Mouse (Mus musculus) neural tube, embryonic 11.5 days (tissue): ENCODE measurements around the gene Ssh1. TPM values are rescaled to one million over a fixed set of nuclear protein-coding genes. Genes with fewer than 3 reads are reported as not detected.

ENCODE experiments used
- ATAC-seq: fragments of 200-750 bp; cut with Nextera tagmentation; 2 replicates; pipeline ENCODE4 v1.8.0; 2017; ENCODE audit warnings: moderate number of reproducible peaks, mild to moderate bottlenecking, moderate TSS enrichment, moderate library complexity; ENCODE audit not compliant: insufficient read depth, low FRiP score, low TSS enrichment
- DNase-seq: peaks from one replicate; pipeline ENCODE4 v3.0.0-alpha.2; 2015; ENCODE audit warnings: low spot score
- H3K27ac ChIP-seq: fragments of 300-500 bp; sonication (generic); 2 replicates; pipeline ENCODE4 v1.5.1; 2014; ENCODE audit warnings: low read depth, mild to moderate bottlenecking, low read length
- H3K27me3 ChIP-seq: fragments of 300-500 bp; sonication (generic); 2 replicates; pipeline ENCODE4 v1.6.1; 2014; ENCODE audit warnings: mild to moderate bottlenecking, low read length, mixed read lengths; ENCODE audit not compliant: control insufficient read depth, insufficient read depth
- H3K36me3 ChIP-seq: fragments of 300-500 bp; sonication (generic); 2 replicates; pipeline ENCODE4 v1.6.1; 2014; ENCODE audit warnings: mild to moderate bottlenecking, low read length, moderate library complexity, mixed read lengths; ENCODE audit not compliant: control insufficient read depth, insufficient read depth
- H3K4me1 ChIP-seq: fragments of 300-500 bp; sonication (generic); 2 replicates; pipeline ENCODE4 v1.6.1; 2014; ENCODE audit warnings: low read length, mixed read lengths; ENCODE audit not compliant: control insufficient read depth, insufficient read depth
- H3K4me2 ChIP-seq: fragments of 300-500 bp; sonication (generic); 2 replicates; pipeline ENCODE4 v1.6.1; 2014; ENCODE audit warnings: low read depth, mild to moderate bottlenecking, moderate library complexity
- H3K4me3 ChIP-seq: fragments of 300-500 bp; sonication (generic); 2 replicates; pipeline ENCODE4 v1.5.1; 2014; ENCODE audit warnings: low read depth, low read length
- H3K9ac ChIP-seq: fragments of 300-500 bp; sonication (generic); 2 replicates; pipeline ENCODE4 v1.6.1; 2014; ENCODE audit warnings: mild to moderate bottlenecking, low read length
- H3K9me3 ChIP-seq: fragments of 300-500 bp; sonication (generic); 2 replicates; pipeline ENCODE4 v1.6.1; 2016; ENCODE audit warnings: low read length; ENCODE audit not compliant: control insufficient read depth
- WGBS: fragments of 180-500 bp; shearing (Covaris S2); extraction: QIAGEN DNeasy Blood & Tissue Kit; methylation state at CpG from one replicate; pipeline ENCODE4 v1.1.7; 2014; 5-methylcytosine and 5-hydroxymethylcytosine counted together
- polyA plus RNA-seq: library from polyadenylated mRNA; unstranded; fragments of >200 nt; fragmentation: Nextera tagmentation; extraction: Ambion mirVana; gene quantifications from 2 replicates; pipeline ENCODE4 v1.2.1, GENCODE M21; 2014

Gene Ssh1
- polyA plus RNA-seq, 1 experiment from 2014 or later: 24.5 TPM

DNA sequence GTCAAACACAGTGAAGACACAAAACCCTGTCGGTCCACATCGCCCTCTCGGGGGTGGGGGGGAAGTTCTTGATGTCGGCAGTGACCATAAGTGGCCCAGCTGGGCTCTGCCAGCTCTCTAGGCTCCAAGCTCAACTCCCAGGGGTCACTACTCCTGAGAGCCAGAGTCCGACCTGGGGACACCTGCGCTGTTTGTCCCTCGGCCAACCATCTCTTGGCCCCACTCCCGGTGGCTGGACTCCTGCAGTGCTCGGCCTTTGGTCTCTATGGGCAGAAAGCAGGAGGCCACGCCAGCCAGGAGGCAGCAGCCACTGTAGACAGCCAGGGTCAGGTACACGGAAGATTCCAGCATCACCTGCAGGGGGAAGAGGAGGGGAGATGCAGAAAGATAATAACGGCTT lies 34.4 kb upstream of the Ssh1 start:
- no peak for ATAC-seq
- Histone ChIP-seq H3K27ac (no peak overlapping the region), H3K4me3 (no peak overlapping the region), H3K4me1 (no peaks in the 10 kb centered on the region; the same call in 1 of the 2 replicates), H3K36me3 (no peaks in the 10 kb centered on the region; the same call in 1 of the 2 replicates), H3K27me3 (no peaks in the 10 kb centered on the region), H3K9me3 (no peaks in the 10 kb centered on the region), H3K9ac (no peak overlapping the region), H3K4me2 (no peak overlapping the region)
- WGBS: 87% methylated on average over 12 of the region's 12 CpGs
- no peak for DNase-seq

DNA sequence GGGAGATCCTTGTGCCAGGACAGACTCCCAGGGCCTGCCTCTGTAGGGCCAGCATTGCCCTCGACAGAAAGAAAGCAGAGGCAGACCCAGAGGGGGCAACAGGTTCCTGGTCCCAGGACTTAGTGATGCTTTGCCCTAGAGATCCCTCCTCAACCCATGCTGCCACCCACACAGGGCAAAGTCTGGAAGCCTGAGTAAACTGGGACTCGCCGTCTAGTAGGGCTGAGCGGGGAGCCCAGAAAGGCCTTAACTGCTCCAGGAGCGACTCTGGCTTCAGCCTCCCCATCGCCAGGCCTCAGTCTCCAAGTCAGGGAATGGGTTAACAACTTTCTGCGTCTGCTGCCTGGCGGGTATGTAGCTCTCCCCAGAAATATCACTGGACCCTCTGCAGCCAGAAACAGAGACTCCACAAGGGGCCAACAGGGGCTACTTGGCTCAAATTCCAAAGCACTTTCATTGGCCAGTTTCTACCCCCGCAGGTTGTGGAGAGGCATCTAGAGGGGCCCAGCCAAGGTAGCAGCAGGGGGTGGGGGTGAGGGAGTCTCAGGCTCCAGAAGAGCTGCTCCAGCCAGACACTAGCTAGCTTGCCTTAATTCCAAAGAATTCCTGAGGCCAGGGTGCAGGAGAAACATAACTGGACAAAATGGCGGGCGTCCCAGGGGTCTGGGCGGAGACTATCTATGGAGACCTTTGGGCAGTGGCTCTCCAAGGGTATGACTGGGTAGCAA lies 33.7 kb upstream of the Ssh1 start:
- no peak for DNase-seq
- no peaks in the 10 kb centered on the region for H3K27me3 ChIP-seq
- no peaks in the 10 kb centered on the region; the same call in 1 of the 2 replicates for H3K36me3 ChIP-seq
- no peak overlapping the region for H3K9ac ChIP-seq
- H3K4me1 ChIP-seq: no peaks in the 10 kb centered on the region; the same call in 1 of the 2 replicates
- H3K4me3 ChIP-seq: no peak overlapping the region
- H3K4me2 ChIP-seq: no peak overlapping the region
- H3K9me3 ChIP-seq: no peaks in the 10 kb centered on the region
- no peak for ATAC-seq
- H3K27ac ChIP-seq: no peak overlapping the region
- WGBS: 87% methylated on average over 12 of the region's 12 CpGs

DNA sequence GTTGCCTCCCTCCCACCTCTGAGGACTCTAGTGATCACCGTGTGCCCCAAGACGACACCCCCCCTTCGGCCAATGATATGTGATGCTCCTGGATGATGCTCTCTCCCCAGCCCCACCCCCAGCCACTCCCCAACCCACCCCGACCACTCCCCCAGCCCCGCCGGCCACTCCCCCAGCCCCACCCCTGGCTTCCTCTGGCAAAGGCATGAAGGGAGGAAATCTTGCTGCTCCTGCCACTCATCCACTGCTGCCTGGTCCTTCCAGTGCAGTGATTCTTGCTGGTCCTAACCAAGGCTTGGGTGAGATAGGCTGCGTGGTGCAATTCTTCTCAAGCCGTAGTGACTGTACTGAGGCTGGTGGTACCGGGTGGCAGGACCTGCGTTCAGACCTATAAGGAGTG lies 31.2 kb upstream of the Ssh1 start:
- 12% methylated on average over 7 of the region's 10 CpGs for WGBS

DNA sequence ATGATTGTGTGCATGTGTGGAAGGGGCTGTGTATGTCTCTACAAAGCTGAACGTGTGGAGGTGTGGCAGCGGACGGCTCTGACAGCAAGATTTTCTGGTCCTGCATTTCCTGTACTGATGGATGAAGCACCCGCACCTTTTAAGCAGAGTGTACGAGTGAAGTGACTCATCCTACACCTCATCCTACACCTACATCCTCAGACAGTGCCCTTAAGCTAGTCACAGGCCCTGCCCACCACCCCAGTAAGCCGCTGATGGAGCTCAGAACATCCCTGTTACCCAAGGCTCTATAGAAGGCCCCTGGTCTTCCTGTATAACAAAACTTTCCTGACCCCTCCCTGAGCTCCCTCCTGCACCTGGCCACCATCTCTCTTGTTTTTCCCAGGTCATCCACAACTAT lies 30.7 kb upstream of the Ssh1 start:
- H3K36me3 ChIP-seq: no peaks in the 10 kb centered on the region; the same call in 1 of the 2 replicates
- no peaks in the 10 kb centered on the region; the same call in 1 of the 2 replicates for H3K4me1 ChIP-seq
- H3K9me3 ChIP-seq: no peaks in the 10 kb centered on the region
- DNase-seq: no peak
- no peaks in the 10 kb centered on the region for H3K27me3 ChIP-seq
- H3K4me3 ChIP-seq: no peak overlapping the region
- WGBS: 66% methylated on average over 6 of the region's 6 CpGs
- H3K4me2 ChIP-seq: no peak overlapping the region
- no peak for ATAC-seq
- no peak overlapping the region for H3K27ac ChIP-seq
- no peak overlapping the region for H3K9ac ChIP-seq

More for the DNA sequence above, 31.2 kb upstream of the Ssh1 start:
- H3K27me3 ChIP-seq: no peaks in the 10 kb centered on the region
- ATAC-seq (no peak), DNase-seq (no peak)
- no peaks in the 10 kb centered on the region; the same call in 1 of the 2 replicates for H3K4me1 ChIP-seq
- H3K4me3 ChIP-seq: no peak overlapping the region
- H3K36me3 ChIP-seq: no peaks in the 10 kb centered on the region; the same call in 1 of the 2 replicates
- no peak overlapping the region for H3K27ac ChIP-seq
- no peaks in the 10 kb centered on the region for H3K9me3 ChIP-seq
- no peak overlapping the region for H3K4me2 ChIP-seq
- H3K9ac ChIP-seq: no peak overlapping the region

DNA sequence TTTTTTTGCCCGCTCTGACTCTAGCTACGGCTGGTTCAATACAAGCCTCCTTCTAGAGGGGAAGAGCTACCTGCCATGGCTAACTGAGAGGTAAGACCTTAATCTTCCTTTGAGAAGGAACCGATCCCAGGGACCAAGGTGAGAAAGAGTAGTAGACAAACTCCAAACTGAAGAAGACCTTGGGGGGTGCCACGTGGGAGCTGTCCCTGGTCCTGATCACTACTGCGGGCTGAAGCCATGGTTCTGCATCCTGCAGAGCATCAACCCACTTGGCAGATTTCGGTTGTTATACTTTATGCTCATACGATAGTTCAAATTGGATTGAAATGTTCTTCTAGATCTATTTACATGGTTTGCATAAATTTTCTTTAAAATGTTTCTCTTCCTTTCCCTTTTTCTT lies 21.4 kb upstream of the Ssh1 start:
- no peak overlapping the region for H3K27ac ChIP-seq
- no peaks in the 10 kb centered on the region for H3K36me3 ChIP-seq
- no peaks in the 10 kb centered on the region for H3K9me3 ChIP-seq
- 63% methylated on average over 7 of the region's 7 CpGs for WGBS
- no peak overlapping the region for H3K4me2 ChIP-seq
- no peak for DNase-seq
- no peak for ATAC-seq
- no peaks in the 10 kb centered on the region for H3K27me3 ChIP-seq
- no peak overlapping the region for H3K4me3 ChIP-seq
- no peak overlapping the region for H3K9ac ChIP-seq
- H3K4me1 ChIP-seq: no peaks in the 10 kb centered on the region

DNA sequence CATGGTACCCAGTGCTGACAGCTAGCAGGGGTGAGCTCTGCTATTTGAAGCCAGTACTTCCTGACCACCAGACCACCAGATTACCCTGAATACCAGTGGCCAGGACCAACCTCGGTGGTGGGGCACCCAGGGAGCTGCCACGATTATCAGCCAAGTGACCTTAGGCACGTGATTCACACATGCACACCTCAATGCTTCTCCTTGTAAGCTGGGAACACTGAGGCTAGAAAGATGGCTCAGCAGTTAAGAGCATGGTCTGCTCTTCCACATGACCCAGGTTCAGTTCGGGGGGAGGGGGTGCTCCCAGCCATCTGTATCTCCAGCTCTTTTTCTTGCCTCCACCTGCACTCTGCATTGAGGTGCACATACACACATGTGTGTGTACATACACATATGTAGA lies 15.4 kb upstream of the Ssh1 start:
- no peaks in the 10 kb centered on the region for H3K36me3 ChIP-seq
- H3K4me2 ChIP-seq: no peak overlapping the region
- H3K9ac ChIP-seq: no peak overlapping the region
- ATAC-seq (no peak), DNase-seq (no peak)
- H3K4me1 ChIP-seq: no peaks in the 10 kb centered on the region
- WGBS: 72% methylated on average over 4 of the region's 4 CpGs
- H3K9me3 ChIP-seq: no peaks in the 10 kb centered on the region
- H3K27me3 ChIP-seq: no peaks in the 10 kb centered on the region
- no peak overlapping the region for H3K4me3 ChIP-seq
- no peak overlapping the region for H3K27ac ChIP-seq

DNA sequence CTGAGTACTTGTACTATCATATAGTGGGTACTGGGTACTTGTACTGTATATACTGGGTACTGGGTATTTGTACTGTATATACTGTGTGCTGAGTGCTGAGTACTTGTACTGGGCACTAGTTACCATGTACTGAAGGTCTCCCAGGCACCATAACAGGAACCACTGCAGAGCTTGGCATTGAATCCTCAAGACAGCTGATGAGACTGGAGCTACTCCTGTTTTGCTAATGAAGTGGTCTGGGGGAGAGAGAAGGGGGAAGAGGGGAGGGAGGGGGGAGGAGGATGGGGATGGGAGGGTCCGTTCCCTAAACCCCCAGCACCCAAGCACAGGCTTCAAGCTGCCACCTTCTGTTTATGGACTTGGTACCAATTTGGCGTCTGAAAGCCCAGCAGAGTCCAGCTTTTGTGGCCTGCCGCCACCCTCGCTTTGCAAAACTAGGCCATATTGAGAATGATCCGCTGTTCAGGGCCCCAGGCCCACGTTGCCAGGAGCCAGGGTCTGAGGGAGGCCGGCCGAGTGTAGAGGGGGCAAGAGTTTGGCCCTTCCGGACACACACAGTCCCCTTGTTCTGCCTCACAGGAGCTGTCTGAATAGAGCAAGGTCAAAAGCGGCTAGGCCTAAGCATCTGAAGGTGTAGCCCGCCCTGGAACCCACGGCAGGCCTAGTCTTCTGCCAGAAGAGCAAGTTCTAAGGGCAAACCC lies 14.2 kb upstream of the Ssh1 start:
- H3K4me2 ChIP-seq: no peak overlapping the region
- no peaks in the 10 kb centered on the region for H3K4me1 ChIP-seq
- no peak overlapping the region for H3K27ac ChIP-seq
- 79% methylated on average over 12 of the region's 12 CpGs for WGBS
- DNase-seq (no peak), ATAC-seq (no peak)
- H3K9me3 ChIP-seq: no peaks in the 10 kb centered on the region
- no peaks in the 10 kb centered on the region for H3K36me3 ChIP-seq
- no peak overlapping the region for H3K9ac ChIP-seq
- no peak overlapping the region for H3K4me3 ChIP-seq
- no peaks in the 10 kb centered on the region for H3K27me3 ChIP-seq

DNA sequence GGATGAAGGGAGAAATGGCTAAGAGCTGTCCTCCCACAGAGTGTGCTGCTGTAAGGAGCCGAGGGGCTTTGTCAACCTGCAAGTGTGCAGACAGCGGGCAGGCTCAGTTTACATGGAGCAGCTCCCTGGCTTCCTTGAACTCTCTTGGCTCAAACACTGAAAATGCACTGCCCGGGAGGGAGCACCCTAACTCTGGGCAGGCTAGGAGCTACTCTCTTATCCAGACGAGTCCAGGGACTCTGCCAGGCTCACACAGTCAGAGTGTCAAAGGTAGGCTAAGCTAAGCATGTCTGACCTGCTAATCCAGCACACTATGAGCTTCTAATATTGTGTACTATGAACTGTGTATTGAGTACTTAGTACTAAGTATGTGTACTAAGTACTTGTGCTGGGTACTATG lies 13.3 kb upstream of the Ssh1 start:
- ATAC-seq: no peak

DNA sequence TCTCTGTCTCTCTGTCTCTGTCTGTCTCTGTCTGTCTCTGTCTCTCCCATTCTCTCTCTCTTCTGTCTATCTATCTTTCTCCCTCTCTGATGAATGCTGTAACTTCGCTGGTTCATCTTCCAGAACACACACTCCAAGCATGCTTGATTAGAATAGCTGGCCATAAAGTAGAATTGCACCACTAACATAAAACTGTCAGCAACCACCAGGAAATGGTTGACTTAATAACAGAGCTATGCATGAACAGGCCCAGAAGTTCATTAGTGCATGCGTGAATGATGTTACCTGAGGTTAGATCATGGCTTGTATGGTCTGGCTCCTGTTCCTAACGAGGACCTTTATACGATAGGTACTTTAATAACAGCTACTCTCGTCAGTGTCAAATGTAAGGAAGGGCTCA lies 11.4 kb upstream of the Ssh1 start:
- WGBS: 49% methylated on average over 5 of the region's 5 CpGs

More for the DNA sequence above, 13.3 kb upstream of the Ssh1 start:
- Histone ChIP-seq H3K9ac (no peak overlapping the region), H3K4me2 (no peak overlapping the region), H3K27me3 (no peaks in the 10 kb centered on the region), H3K4me1 (no peaks in the 10 kb centered on the region), H3K4me3 (no peak overlapping the region), H3K9me3 (no peaks in the 10 kb centered on the region), H3K27ac (no peak overlapping the region), H3K36me3 (no peaks in the 10 kb centered on the region)
- 87% methylated on average over 4 of the region's 4 CpGs for WGBS
- no peak for DNase-seq

More for the DNA sequence above, 11.4 kb upstream of the Ssh1 start:
- no peaks in the 10 kb centered on the region for H3K9me3 ChIP-seq
- H3K27me3 ChIP-seq: no peaks in the 10 kb centered on the region
- no peak overlapping the region for H3K27ac ChIP-seq
- DNase-seq: no peak
- H3K4me3 ChIP-seq: no peak overlapping the region
- no peak overlapping the region for H3K4me2 ChIP-seq
- H3K4me1 ChIP-seq: no peaks in the 10 kb centered on the region
- H3K9ac ChIP-seq: no peak overlapping the region
- H3K36me3 ChIP-seq: no peaks in the 10 kb centered on the region
- ATAC-seq: no peak
